Mouse (Mus musculus) heart, adult 2 months (tissue): Measurements from ENCODE around the gene Acadvl.

ENCODE experiments used
- CTCF ChIP-seq: fragments of 200-600 bp; IDR thresholded peaks from 2 replicates; pipeline ENCODE4 v1.8.1; 2022; ENCODE audit warnings: antibody characterized with exemption, mild to moderate bottlenecking, moderate library complexity
- POLR2A ChIP-seq: fragments of 200-500 bp; IDR thresholded peaks from 2 replicates; pipeline ENCODE4 v1.6.1; 2011; ENCODE audit warnings: mild to moderate bottlenecking, low read depth, low read length, control low read depth; ENCODE audit not compliant: insufficient read depth

GRCm38 (mm10) chr11:70013408-70013807 is 1.8 kb downstream of the Acadvl start:
- TF ChIP-seq POLR2A = no peak
- TF ChIP-seq CTCF = no peak
